Mouse (Mus musculus): ENCODE data around the gene Mpp4. TPM values are rescaled to one million over a fixed set of nuclear protein-coding genes. Genes with fewer than 3 reads are reported as not detected.

The Mpp4 gene
- polyA plus RNA-seq, 1 experiment from 2014 or later: 0.62 TPM

DNA sequence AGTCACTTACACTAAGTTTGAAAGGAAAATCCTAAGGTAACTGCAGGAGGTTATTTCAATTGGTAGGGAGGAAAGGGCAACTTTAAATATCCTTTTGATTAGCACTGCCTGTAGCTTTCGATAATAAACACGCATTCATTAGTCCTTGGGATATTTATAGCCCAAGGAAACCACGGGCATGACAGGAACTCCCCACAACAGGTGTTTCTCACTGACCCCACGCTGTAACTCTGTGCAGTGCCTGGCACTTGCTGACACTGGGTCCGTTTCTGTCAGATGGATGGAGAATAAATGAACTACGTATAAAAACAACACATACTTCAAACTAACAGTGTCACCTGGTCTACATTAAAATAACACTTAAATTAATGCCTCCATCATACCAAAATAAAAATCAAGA lies 31.8 kb upstream of the Mpp4 start:
- Histone ChIP-seq H3K27me3 (ENCODE audit: control insufficient read depth, insufficient read depth, low read length) (no peaks in the 10 kb centered on the region), H3K9ac (ENCODE audit: low read depth, low read length) (no peak overlapping the region), H3K9me3 (ENCODE audit: control insufficient read depth, low read length) (no peaks in the 10 kb centered on the region), H3K4me2 (replicated peaks; ENCODE audit: low read depth, low read length) (no peak overlapping the region), H3K4me1 (ENCODE audit: control insufficient read depth, insufficient read depth, low read length) (no peaks in the 10 kb centered on the region), H3K4me3 (ENCODE audit: low read length) (no peak overlapping the region), H3K27ac (ENCODE audit: low read depth, low read length) (no peak overlapping the region), H3K36me3 (ENCODE audit: control insufficient read depth, insufficient read depth, low read length) (peaks cover 22% of the 10 kb centered on the region; the same call in 1 of the 2 replicates)
- WGBS: 28% methylated on average over 6 of the region's 6 CpGs
- ATAC-seq (ENCODE audit: low FRiP score, low TSS enrichment): no peak

GRCm38 (mm10) chr1:59187786-59188185 lies 24.6 kb upstream of the Mpp4 start:
- 82% methylated on average over 5 of the region's 5 CpGs for WGBS
- H3K9me3 ChIP-seq (ENCODE audit: control insufficient read depth, low read length): no peaks in the 10 kb centered on the region
- no peak overlapping the region for H3K9ac ChIP-seq (ENCODE audit: low read depth, low read length)
- H3K4me3 ChIP-seq (ENCODE audit: low read length): no peak overlapping the region
- no peak overlapping the region for H3K4me2 ChIP-seq (replicated peaks; ENCODE audit: low read depth, low read length)
- no peak overlapping the region for H3K27ac ChIP-seq (ENCODE audit: low read depth, low read length)
- H3K27me3 ChIP-seq (ENCODE audit: control insufficient read depth, insufficient read depth, low read length): no peaks in the 10 kb centered on the region
- ATAC-seq (ENCODE audit: low FRiP score, low TSS enrichment): no peak
- H3K4me1 ChIP-seq (ENCODE audit: control insufficient read depth, insufficient read depth, low read length): no peaks in the 10 kb centered on the region
- peaks cover 22% of the 10 kb centered on the region; the same call in 1 of the 2 replicates for H3K36me3 ChIP-seq (ENCODE audit: control insufficient read depth, insufficient read depth, low read length)

GRCm38 (mm10) chr1:59186317-59186716 lies 23.1 kb upstream of the Mpp4 start:
- ATAC-seq (ENCODE audit: low FRiP score, low TSS enrichment): no peak
- WGBS: 89% methylated on average over 10 of the region's 10 CpGs

DNA sequence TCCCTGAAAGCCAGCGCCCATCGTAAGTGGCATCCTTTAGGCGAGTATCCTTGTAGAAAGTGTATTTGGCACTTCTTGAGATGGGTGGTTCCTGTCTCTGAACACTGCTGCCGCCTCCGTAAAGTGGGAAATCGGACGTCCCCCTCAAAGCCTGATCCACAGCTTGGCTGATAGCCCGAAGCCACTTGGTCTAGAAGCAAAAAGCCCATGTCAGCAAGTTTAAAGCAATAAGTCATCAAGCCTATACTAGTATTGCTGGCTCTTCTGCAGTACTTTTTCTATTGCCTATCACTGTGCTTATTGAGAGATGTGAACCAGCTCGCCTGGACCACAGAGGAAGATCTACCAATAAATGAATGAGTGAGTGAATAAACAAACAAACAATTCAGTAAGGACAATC lies 22.2 kb upstream of the Mpp4 start:
- 81% methylated on average over 9 of the region's 9 CpGs for WGBS
- Histone ChIP-seq H3K36me3 (ENCODE audit: control insufficient read depth, insufficient read depth, low read length) (peaks cover 23% of the 10 kb centered on the region; the same call in 1 of the 2 replicates), H3K4me1 (ENCODE audit: control insufficient read depth, insufficient read depth, low read length) (no peaks in the 10 kb centered on the region), H3K27me3 (ENCODE audit: control insufficient read depth, insufficient read depth, low read length) (no peaks in the 10 kb centered on the region), H3K9ac (ENCODE audit: low read depth, low read length) (no peak overlapping the region), H3K4me2 (replicated peaks; ENCODE audit: low read depth, low read length) (no peak overlapping the region), H3K9me3 (ENCODE audit: control insufficient read depth, low read length) (no peaks in the 10 kb centered on the region), H3K27ac (ENCODE audit: low read depth, low read length) (no peak overlapping the region), H3K4me3 (ENCODE audit: low read length) (no peak overlapping the region)
- ATAC-seq (ENCODE audit: low FRiP score, low TSS enrichment): no peak

More at GRCm38 (mm10) chr1:59186317-59186716, 23.1 kb upstream of the Mpp4 start:
- H3K27ac ChIP-seq (ENCODE audit: low read depth, low read length): no peak overlapping the region
- H3K4me3 ChIP-seq (ENCODE audit: low read length): no peak overlapping the region
- no peaks in the 10 kb centered on the region for H3K9me3 ChIP-seq (ENCODE audit: control insufficient read depth, low read length)
- H3K4me1 ChIP-seq (ENCODE audit: control insufficient read depth, insufficient read depth, low read length): no peaks in the 10 kb centered on the region
- no peaks in the 10 kb centered on the region for H3K27me3 ChIP-seq (ENCODE audit: control insufficient read depth, insufficient read depth, low read length)
- peaks cover 24% of the 10 kb centered on the region; the same call in 1 of the 2 replicates for H3K36me3 ChIP-seq (ENCODE audit: control insufficient read depth, insufficient read depth, low read length)
- no peak overlapping the region for H3K4me2 ChIP-seq (replicated peaks; ENCODE audit: low read depth, low read length)
- no peak overlapping the region for H3K9ac ChIP-seq (ENCODE audit: low read depth, low read length)

DNA sequence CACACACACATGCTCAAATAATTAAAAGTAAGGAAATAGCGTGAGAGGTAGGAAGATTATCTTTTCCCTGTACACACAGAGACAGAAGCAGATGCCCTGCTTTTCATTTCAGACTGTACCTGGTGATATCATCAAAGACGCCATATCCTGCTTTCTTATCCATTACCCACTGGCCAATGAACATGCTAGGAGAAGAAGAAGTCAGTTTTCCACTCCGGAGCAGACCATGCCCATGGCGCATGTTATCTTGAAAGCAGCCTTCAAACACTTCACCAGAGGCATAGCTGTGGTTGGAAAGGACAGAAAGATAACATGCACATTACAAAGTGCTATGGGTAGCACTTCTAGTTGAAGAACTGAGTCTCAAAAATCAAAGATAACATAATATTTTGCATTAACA lies 19.9 kb upstream of the Mpp4 start:
- no peaks in the 10 kb centered on the region for H3K9me3 ChIP-seq (ENCODE audit: control insufficient read depth, low read length)
- no peak for ATAC-seq (ENCODE audit: low FRiP score, low TSS enrichment)
- H3K4me3 ChIP-seq (ENCODE audit: low read length): no peak overlapping the region
- peaks cover 27% of the 10 kb centered on the region; the same call in 1 of the 2 replicates for H3K36me3 ChIP-seq (ENCODE audit: control insufficient read depth, insufficient read depth, low read length)
- no peak overlapping the region for H3K9ac ChIP-seq (ENCODE audit: low read depth, low read length)
- no peak overlapping the region for H3K27ac ChIP-seq (ENCODE audit: low read depth, low read length)
- no peaks in the 10 kb centered on the region for H3K27me3 ChIP-seq (ENCODE audit: control insufficient read depth, insufficient read depth, low read length)
- H3K4me2 ChIP-seq (replicated peaks; ENCODE audit: low read depth, low read length): no peak overlapping the region
- no peaks in the 10 kb centered on the region for H3K4me1 ChIP-seq (ENCODE audit: control insufficient read depth, insufficient read depth, low read length)
- WGBS: 91% methylated on average over 4 of the region's 4 CpGs

DNA sequence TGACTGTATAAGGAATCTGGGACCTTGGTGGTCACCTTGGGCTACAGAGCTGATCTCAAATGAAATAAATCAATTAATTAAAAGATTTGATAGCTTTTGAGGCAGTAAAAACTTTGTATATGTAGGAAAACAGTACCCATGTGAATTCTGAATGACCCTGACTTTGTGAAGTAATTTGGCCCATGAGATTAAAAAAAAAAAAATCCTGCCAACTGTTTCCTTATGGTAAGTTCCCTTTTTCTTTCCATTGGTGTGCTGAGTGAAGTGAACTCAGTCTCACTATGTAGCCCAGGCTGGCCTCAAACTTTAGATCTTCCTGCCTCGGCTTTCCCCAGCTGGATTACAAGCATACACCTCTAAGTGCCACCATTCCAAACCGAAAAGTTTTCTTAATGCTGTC lies 19.2 kb upstream of the Mpp4 start:
- Histone ChIP-seq H3K4me3 (ENCODE audit: low read length) (no peak overlapping the region), H3K27me3 (ENCODE audit: control insufficient read depth, insufficient read depth, low read length) (no peaks in the 10 kb centered on the region), H3K36me3 (ENCODE audit: control insufficient read depth, insufficient read depth, low read length) (peaks cover 32% of the 10 kb centered on the region; the same call in 1 of the 2 replicates), H3K9me3 (ENCODE audit: control insufficient read depth, low read length) (no peaks in the 10 kb centered on the region), H3K4me2 (replicated peaks; ENCODE audit: low read depth, low read length) (no peak overlapping the region), H3K4me1 (ENCODE audit: control insufficient read depth, insufficient read depth, low read length) (no peaks in the 10 kb centered on the region), H3K27ac (ENCODE audit: low read depth, low read length) (no peak overlapping the region), H3K9ac (ENCODE audit: low read depth, low read length) (no peak overlapping the region)
- no peak for ATAC-seq (ENCODE audit: low FRiP score, low TSS enrichment)
- 98% methylated on average over 2 of the region's 2 CpGs for WGBS

DNA sequence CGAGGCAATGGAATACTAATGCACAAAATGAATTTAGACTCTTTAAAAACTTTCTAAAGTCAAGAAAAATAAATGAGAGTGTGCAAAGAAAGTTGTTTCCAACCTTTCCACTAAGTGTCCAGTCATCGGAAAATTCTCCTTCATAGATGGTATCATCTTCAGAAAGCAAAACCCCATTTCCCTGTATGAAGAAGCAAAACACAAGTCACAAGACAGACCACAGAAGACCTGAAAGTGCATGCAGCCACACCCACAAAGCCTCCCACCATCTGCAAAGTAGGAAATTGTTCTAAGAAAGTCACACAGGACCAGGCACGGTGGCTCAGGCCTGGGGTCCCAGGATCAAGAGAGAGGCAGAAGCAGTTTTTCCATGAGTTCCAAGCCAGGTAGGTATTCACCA lies 16.8 kb upstream of the Mpp4 start:
- H3K36me3 ChIP-seq (ENCODE audit: control insufficient read depth, insufficient read depth, low read length): peaks cover 36% of the 10 kb centered on the region; the same call in 1 of the 2 replicates
- no peaks in the 10 kb centered on the region for H3K9me3 ChIP-seq (ENCODE audit: control insufficient read depth, low read length)
- no peak overlapping the region for H3K9ac ChIP-seq (ENCODE audit: low read depth, low read length)
- H3K4me1 ChIP-seq (ENCODE audit: control insufficient read depth, insufficient read depth, low read length): no peaks in the 10 kb centered on the region
- no peak for ATAC-seq (ENCODE audit: low FRiP score, low TSS enrichment)
- no peaks in the 10 kb centered on the region for H3K27me3 ChIP-seq (ENCODE audit: control insufficient read depth, insufficient read depth, low read length)
- WGBS: 92% methylated on average over 3 of the region's 3 CpGs
- no peak overlapping the region for H3K27ac ChIP-seq (ENCODE audit: low read depth, low read length)
- H3K4me2 ChIP-seq (replicated peaks; ENCODE audit: low read depth, low read length): no peak overlapping the region
- H3K4me3 ChIP-seq (ENCODE audit: low read length): no peak overlapping the region

- Histone ChIP-seq H3K4me3 (ENCODE audit: low read length) (no peak overlapping the region), H3K27ac (ENCODE audit: low read depth, low read length) (no peak overlapping the region), H3K4me1 (ENCODE audit: control insufficient read depth, insufficient read depth, low read length) (no peaks in the 10 kb centered on the region), H3K27me3 (ENCODE audit: control insufficient read depth, insufficient read depth, low read length) (no peaks in the 10 kb centered on the region), H3K9ac (ENCODE audit: low read depth, low read length) (no peak overlapping the region), H3K36me3 (ENCODE audit: control insufficient read depth, insufficient read depth, low read length) (peaks cover 36% of the 10 kb centered on the region; the same call in 1 of the 2 replicates), H3K9me3 (ENCODE audit: control insufficient read depth, low read length) (no peaks in the 10 kb centered on the region), H3K4me2 (replicated peaks; ENCODE audit: low read depth, low read length) (no peak overlapping the region)
- ATAC-seq (ENCODE audit: low FRiP score, low TSS enrichment): no peak
- WGBS: 93% methylated on average over 10 of the region's 10 CpGs
These were observed 15.2 kb upstream of the Mpp4 start for GRCm38 (mm10) chr1:59178401-59178800.

DNA sequence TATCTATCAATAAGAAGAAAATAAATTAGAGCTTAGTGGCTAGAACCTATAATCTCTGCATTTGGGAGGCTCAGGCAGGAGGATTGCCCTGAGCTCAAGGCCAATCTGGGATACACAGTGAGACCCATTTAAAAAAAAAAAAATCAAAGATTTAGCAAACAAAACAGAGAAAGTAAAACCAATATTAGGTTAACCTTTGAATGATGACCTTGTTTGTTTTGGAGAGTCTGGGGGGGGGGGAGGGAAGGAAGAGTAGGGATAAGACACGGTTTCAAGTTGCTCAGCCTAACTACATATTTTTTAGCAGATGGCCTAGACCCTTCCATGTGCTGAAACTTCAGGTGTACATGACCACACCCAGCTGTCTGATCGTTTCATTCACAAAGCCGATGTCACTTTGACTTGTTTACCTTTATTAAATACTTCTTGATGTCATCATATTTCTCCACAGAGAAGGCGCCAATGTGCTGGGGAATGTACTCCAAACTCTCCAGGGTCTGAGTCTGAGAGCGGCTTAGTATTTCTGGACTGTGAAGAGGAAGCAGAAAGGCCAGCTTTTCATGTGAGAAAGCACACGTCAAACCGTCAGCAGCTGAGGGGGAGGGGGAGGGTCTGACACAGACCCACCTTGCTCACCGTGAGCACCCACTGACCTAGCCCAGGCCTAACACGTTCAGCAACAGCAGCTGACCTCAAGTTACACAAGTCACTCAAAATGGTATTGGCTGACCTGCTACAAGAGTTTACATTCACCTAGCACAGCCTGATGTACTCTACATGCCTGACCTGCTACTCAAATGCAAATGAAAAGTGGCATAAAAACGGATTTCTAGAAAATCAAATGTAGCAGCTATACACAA lies 11.6 kb upstream of the Mpp4 start:
- H3K27me3 ChIP-seq (ENCODE audit: control insufficient read depth, insufficient read depth, low read length): no peaks in the 10 kb centered on the region
- H3K9ac ChIP-seq (ENCODE audit: low read depth, low read length): no peak overlapping the region
- H3K4me2 ChIP-seq (replicated peaks; ENCODE audit: low read depth, low read length): no peak overlapping the region
- H3K4me1 ChIP-seq (ENCODE audit: control insufficient read depth, insufficient read depth, low read length): peaks cover 6% of the 10 kb centered on the region; the same call in 1 of the 2 replicates
- no peaks in the 10 kb centered on the region for H3K9me3 ChIP-seq (ENCODE audit: control insufficient read depth, low read length)
- WGBS: 63% methylated on average over 10 of the region's 10 CpGs
- ATAC-seq (ENCODE audit: low FRiP score, low TSS enrichment): no peak
- peaks cover 22% of the 10 kb centered on the region; the same call in 1 of the 2 replicates for H3K36me3 ChIP-seq (ENCODE audit: control insufficient read depth, insufficient read depth, low read length)
- H3K4me3 ChIP-seq (ENCODE audit: low read length): no peak overlapping the region
- no peak overlapping the region for H3K27ac ChIP-seq (ENCODE audit: low read depth, low read length)

All from kidney, embryonic 14.5 days (tissue).